Mouse (Mus musculus): ENCODE results near the gene Myo1g. TPM values are rescaled to one million over a fixed set of nuclear protein-coding genes. Genes with fewer than 3 reads are reported as not detected.

Gene Myo1g
- polyA plus RNA-seq, 1 experiment = 10.3 TPM

- H3K36me3 ChIP-seq (ENCODE audit: control insufficient read depth, insufficient read depth, low read length) = no peaks in the 10 kb centered on the region
- TF ChIP-seq POLR2A (IDR thresholded peaks at IDR 0.05; ENCODE audit: low read depth, low read length) (no peak), CTCF (conservative IDR thresholded peaks at IDR 0.05; ENCODE audit: insufficient read depth, insufficient read length, low read depth, low read length) (no peak)
- DNase-seq = peak; percentile 28
Measured at GRCm38 (mm10) chr11:6561474-6561873, 40.7 kb upstream of the Myo1g start.

GRCm38 (mm10) chr11:6560655-6561360 lies 40.0 kb upstream of the Myo1g start:
- Histone ChIP-seq H3K4me1 (ENCODE audit: control insufficient read depth, insufficient read depth, low read length) (0 out of 2 replicates have a peak, but pooled peaks cover 2% of the 10 kb centered on the region), H3K27me3 (replicated peaks; ENCODE audit: control insufficient read depth, insufficient read depth, low read length) (no peaks in the 10 kb centered on the region), H3K4me3 (ENCODE audit: insufficient read depth, low read depth, low read length) (peak overlapping the region; percentile 8; the same call in 1 of the 2 replicates), H3K27ac (ENCODE audit: insufficient read depth, low read depth, low read length) (peak overlapping the region; percentile 71), H3K36me3 (ENCODE audit: control insufficient read depth, insufficient read depth, low read length) (no peaks in the 10 kb centered on the region)
- peak; percentile 46 for DNase-seq
- 70% methylated on average over 13 of the region's 13 CpGs for WGBS
- TF ChIP-seq CTCF (conservative IDR thresholded peaks at IDR 0.05; ENCODE audit: insufficient read depth, insufficient read length, low read depth, low read length) = no peak
- TF ChIP-seq POLR2A (IDR thresholded peaks at IDR 0.05; ENCODE audit: low read depth, low read length) = no peak

More at GRCm38 (mm10) chr11:6561474-6561873, 40.7 kb upstream of the Myo1g start:
- Histone ChIP-seq H3K4me1 (ENCODE audit: control insufficient read depth, insufficient read depth, low read length) (0 out of 2 replicates have a peak, but pooled peaks cover 2% of the 10 kb centered on the region), H3K4me3 (ENCODE audit: insufficient read depth, low read depth, low read length) (peak overlapping the region; percentile 8; the same call in 1 of the 2 replicates), H3K27ac (ENCODE audit: insufficient read depth, low read depth, low read length) (peak overlapping the region; percentile 63), H3K27me3 (replicated peaks; ENCODE audit: control insufficient read depth, insufficient read depth, low read length) (no peaks in the 10 kb centered on the region)
- WGBS = 65% methylated on average over 4 of the region's 4 CpGs

- no peaks in the 10 kb centered on the region for H3K36me3 ChIP-seq (ENCODE audit: control insufficient read depth, insufficient read depth, low read length)
- no peak overlapping the region for H3K4me3 ChIP-seq (ENCODE audit: insufficient read depth, low read depth, low read length)
- DNase-seq = no peak
- no peak overlapping the region for H3K27ac ChIP-seq (ENCODE audit: insufficient read depth, low read depth, low read length)
- TF ChIP-seq POLR2A (IDR thresholded peaks at IDR 0.05; ENCODE audit: low read depth, low read length) (no peak), CTCF (conservative IDR thresholded peaks at IDR 0.05; ENCODE audit: insufficient read depth, insufficient read length, low read depth, low read length) (no peak)
- H3K27me3 ChIP-seq (replicated peaks; ENCODE audit: control insufficient read depth, insufficient read depth, low read length) = no peaks in the 10 kb centered on the region
- 0 out of 2 replicates have a peak, but pooled peaks cover 2% of the 10 kb centered on the region for H3K4me1 ChIP-seq (ENCODE audit: control insufficient read depth, insufficient read depth, low read length)
- 84% methylated on average over 2 of the region's 2 CpGs for WGBS
Measured at GRCm38 (mm10) chr11:6559996-6560395, 39.2 kb upstream of the Myo1g start.

GRCm38 (mm10) chr11:6558234-6558633 lies 37.5 kb upstream of the Myo1g start:
- no peak for DNase-seq
- Histone ChIP-seq H3K4me1 (ENCODE audit: control insufficient read depth, insufficient read depth, low read length) (0 out of 2 replicates have a peak, but pooled peaks cover 2% of the 10 kb centered on the region), H3K27ac (ENCODE audit: insufficient read depth, low read depth, low read length) (no peak overlapping the region), H3K27me3 (replicated peaks; ENCODE audit: control insufficient read depth, insufficient read depth, low read length) (no peaks in the 10 kb centered on the region), H3K36me3 (ENCODE audit: control insufficient read depth, insufficient read depth, low read length) (no peaks in the 10 kb centered on the region), H3K4me3 (ENCODE audit: insufficient read depth, low read depth, low read length) (no peak overlapping the region)
- TF ChIP-seq CTCF (conservative IDR thresholded peaks at IDR 0.05; ENCODE audit: insufficient read depth, insufficient read length, low read depth, low read length) (no peak), POLR2A (IDR thresholded peaks at IDR 0.05; ENCODE audit: low read depth, low read length) (no peak)
- WGBS = 87% methylated on average over 3 of the region's 3 CpGs

GRCm38 (mm10) chr11:6550201-6550600 lies 29.4 kb upstream of the Myo1g start:
- Histone ChIP-seq H3K27me3 (replicated peaks; ENCODE audit: control insufficient read depth, insufficient read depth, low read length) (no peaks in the 10 kb centered on the region), H3K4me1 (ENCODE audit: control insufficient read depth, insufficient read depth, low read length) (peaks cover 6% of the 10 kb centered on the region; the same call in 1 of the 2 replicates), H3K27ac (ENCODE audit: insufficient read depth, low read depth, low read length) (no peak overlapping the region), H3K4me3 (ENCODE audit: insufficient read depth, low read depth, low read length) (no peak overlapping the region), H3K36me3 (ENCODE audit: control insufficient read depth, insufficient read depth, low read length) (no peaks in the 10 kb centered on the region)
- DNase-seq = no peak
- WGBS = 88% methylated on average over 3 of the region's 3 CpGs
- TF ChIP-seq CTCF (conservative IDR thresholded peaks at IDR 0.05; ENCODE audit: insufficient read depth, insufficient read length, low read depth, low read length) (no peak), POLR2A (IDR thresholded peaks at IDR 0.05; ENCODE audit: low read depth, low read length) (no peak)

- DNase-seq = no peak
- Histone ChIP-seq H3K27me3 (replicated peaks; ENCODE audit: control insufficient read depth, insufficient read depth, low read length) (no peaks in the 10 kb centered on the region), H3K27ac (ENCODE audit: insufficient read depth, low read depth, low read length) (no peak overlapping the region), H3K4me3 (ENCODE audit: insufficient read depth, low read depth, low read length) (no peak overlapping the region), H3K36me3 (ENCODE audit: control insufficient read depth, insufficient read depth, low read length) (no peaks in the 10 kb centered on the region), H3K4me1 (ENCODE audit: control insufficient read depth, insufficient read depth, low read length) (peaks cover 6% of the 10 kb centered on the region; the same call in 1 of the 2 replicates)
- TF ChIP-seq CTCF (conservative IDR thresholded peaks at IDR 0.05; ENCODE audit: insufficient read depth, insufficient read length, low read depth, low read length) (no peak), POLR2A (IDR thresholded peaks at IDR 0.05; ENCODE audit: low read depth, low read length) (no peak)
- WGBS = 76% methylated on average over 2 of the region's 2 CpGs
Measured at GRCm38 (mm10) chr11:6549770-6550169, 29.0 kb upstream of the Myo1g start.

GRCm38 (mm10) chr11:6547696-6548325 lies 27.0 kb upstream of the Myo1g start:
- H3K4me1 ChIP-seq (ENCODE audit: control insufficient read depth, insufficient read depth, low read length) = peaks cover 6% of the 10 kb centered on the region; the same call in 1 of the 2 replicates
- H3K4me3 ChIP-seq (ENCODE audit: insufficient read depth, low read depth, low read length) = peak overlapping the region; percentile 83
- no peaks in the 10 kb centered on the region for H3K27me3 ChIP-seq (replicated peaks; ENCODE audit: control insufficient read depth, insufficient read depth, low read length)
- no peaks in the 10 kb centered on the region for H3K36me3 ChIP-seq (ENCODE audit: control insufficient read depth, insufficient read depth, low read length)
- 21% methylated on average over 6 of the region's 6 CpGs for WGBS
- TF ChIP-seq POLR2A (IDR thresholded peaks at IDR 0.05; ENCODE audit: low read depth, low read length) = no peak
- no peak for TF ChIP-seq CTCF (conservative IDR thresholded peaks at IDR 0.05; ENCODE audit: insufficient read depth, insufficient read length, low read depth, low read length)
- peak overlapping the region; percentile 72 for H3K27ac ChIP-seq (ENCODE audit: insufficient read depth, low read depth, low read length)
- DNase-seq = no peak
